Mouse (Mus musculus): ENCODE results near the gene BC004004.
A peak's percentile ranks its signal among the peaks of the same experiment; 100 is the strongest.
"Not testable (repeated sequence)": the region's sequence is repeated elsewhere in the genome, so short reads cannot be mapped to it uniquely, and the experiment has no call there.

Gene BC004004

GRCm38 (mm10) chr17:29259489-29259888 lies 9.1 kb upstream of the BC004004 start:
- DNase-seq (ENCODE audit: low spot score in 2 of 2): peak; percentile 73 to 90

- DNase-seq (ENCODE audit: low spot score in 2 of 2): no peak
Observed at GRCm38 (mm10) chr17:29260501-29260900, 8.1 kb upstream of the BC004004 start.

- no peak for DNase-seq (ENCODE audit: low spot score in 2 of 2)
Observed at GRCm38 (mm10) chr17:29261603-29262258, 6.9 kb upstream of the BC004004 start.

GRCm38 (mm10) chr17:29262259-29262649 lies 6.3 kb upstream of the BC004004 start:
- DNase-seq (ENCODE audit: low spot score in 2 of 2): no peak

- DNase-seq (ENCODE audit: low spot score in 2 of 2): no peak
Observed at GRCm38 (mm10) chr17:29263417-29263816, 5.2 kb upstream of the BC004004 start.

GRCm38 (mm10) chr17:29263840-29264633 lies 4.6 kb upstream of the BC004004 start, which contains the start of gene Ppil1:
TSS of gene Ppil1 (minus strand) at chr17:29264186.
- peak; percentile 83 to 86 for DNase-seq (ENCODE audit: low spot score in 2 of 2)

- no peak for DNase-seq (ENCODE audit: low spot score in 2 of 2)
Observed at GRCm38 (mm10) chr17:29264760-29265159, 3.8 kb upstream of the BC004004 start.

GRCm38 (mm10) chr17:29267040-29267439 lies 1.5 kb upstream of the BC004004 start:
- not testable (repeated sequence) for DNase-seq (ENCODE audit: low spot score in 2 of 2)

GRCm38 (mm10) chr17:29267931-29268681 lies 482 bp upstream of the BC004004 start:
- peak in 1 of 2 experiments; percentile 25 for DNase-seq (ENCODE audit: low spot score in 2 of 2)

GRCm38 (mm10) chr17:29269349-29269706 lies 740 bp downstream of the BC004004 start:
- DNase-seq (ENCODE audit: low spot score in 2 of 2): peak in 1 of 2 experiments; percentile 28

- DNase-seq (ENCODE audit: low spot score in 2 of 2): no peak
Observed at GRCm38 (mm10) chr17:29270148-29270698, 1.6 kb downstream of the BC004004 start.

- DNase-seq (ENCODE audit: low spot score in 2 of 2): no peak
Observed at GRCm38 (mm10) chr17:29273156-29273555, 4.6 kb downstream of the BC004004 start.

- no peak for DNase-seq (ENCODE audit: low spot score in 2 of 2)
Observed at GRCm38 (mm10) chr17:29273889-29274288, 5.3 kb downstream of the BC004004 start.

- DNase-seq (ENCODE audit: low spot score in 2 of 2): no peak
Observed at GRCm38 (mm10) chr17:29280422-29280821, 11.8 kb downstream of the BC004004 start.

GRCm38 (mm10) chr17:29281541-29281940 lies 13.0 kb downstream of the BC004004 start:
- DNase-seq (ENCODE audit: low spot score in 2 of 2): no peak

GRCm38 (mm10) chr17:29282216-29282952 lies 13.8 kb downstream of the BC004004 start:
- DNase-seq (ENCODE audit: low spot score in 2 of 2): no peak

GRCm38 (mm10) chr17:29291793-29292192 lies 23.2 kb downstream of the BC004004 start:
- DNase-seq (ENCODE audit: low spot score in 2 of 2): no peak

GRCm38 (mm10) chr17:29292996-29293395 lies 24.4 kb downstream of the BC004004 start:
- DNase-seq (ENCODE audit: low spot score in 2 of 2): no peak

GRCm38 (mm10) chr17:29293807-29294605 lies 25.4 kb downstream of the BC004004 start:
- no peak for DNase-seq (ENCODE audit: low spot score in 2 of 2)

GRCm38 (mm10) chr17:29295835-29296234 lies 27.2 kb downstream of the BC004004 start:
- DNase-seq (ENCODE audit: low spot score in 2 of 2): no peak

Measured in spleen, postnatal 10 days (tissue).